Mouse (Mus musculus) bone marrow, adult 2 months (tissue): ENCODE data around the gene Grin3a. TPM values are rescaled to one million over a fixed set of nuclear protein-coding genes. Genes with fewer than 3 reads are reported as not detected.

Experiments
- H3K27ac ChIP-seq: fragments of 200-500 bp; 2 replicates; pipeline ENCODE4 v1.5.1; 2012; ENCODE audit warnings: low read depth, mild to moderate bottlenecking, control low read depth, inconsistent platforms, low read length; ENCODE audit not compliant: control insufficient read depth, poor library complexity, insufficient read depth
- H3K4me1 ChIP-seq: fragments of 200-500 bp; 2 replicates; pipeline ENCODE4 v1.6.1; 2011; ENCODE audit warnings: low read length; ENCODE audit not compliant: control insufficient read depth, insufficient read depth
- H3K4me3 ChIP-seq: fragments of 200-500 bp; replicated peaks from 2 replicates; pipeline ENCODE3; 2011; ENCODE audit warnings: mild to moderate bottlenecking, low read depth, low read length, control low read depth; ENCODE audit not compliant: control insufficient read depth
- CTCF ChIP-seq: fragments of 200-500 bp; IDR thresholded peaks from 2 replicates; pipeline ENCODE4 v1.5.1; 2011; ENCODE audit warnings: low read length, control low read depth; ENCODE audit not compliant: control insufficient read depth, insufficient read depth
- POLR2A ChIP-seq: fragments of 200-500 bp; IDR thresholded peaks from 2 replicates; pipeline ENCODE4 v1.6.1; 2011; ENCODE audit warnings: low read depth, mild to moderate bottlenecking, control low read depth, low read length, borderline replicate concordance; ENCODE audit not compliant: control insufficient read depth
- WGBS: fragments of 180-500 bp; shearing (Covaris S2); methylation state at CpG from one replicate; pipeline ENCODE4 v1.1.7; 2018; 5-methylcytosine and 5-hydroxymethylcytosine counted together
- polyA plus RNA-seq: library from polyadenylated mRNA; stranded (reverse); fragments of >200 nt; gene quantifications from 2 replicates; pipeline ENCODE4 v1.2.4, GENCODE M21; 2011; ENCODE audit warnings: low replicate concordance; ENCODE audit not compliant: missing spikeins, insufficient read depth, insufficient read length

Grin3a gene
- polyA plus RNA-seq, result not detected in 2 replicates

GRCm38 (mm10) chr4:49845612-49845985 lies at the start of gene Grin3a:
Grin3a (minus strand) TSS chr4:49845744.
- WGBS, result 2% methylated on average over 25 of the region's 25 CpGs
- no peaks in the 10 kb centered on the region for H3K4me1 ChIP-seq
- no peak for TF ChIP-seq POLR2A
- no peak for TF ChIP-seq CTCF
- no peak within 1 kb of the TSS for H3K4me3 ChIP-seq
- H3K27ac ChIP-seq, result no peak within 1 kb of the TSS

DNA sequence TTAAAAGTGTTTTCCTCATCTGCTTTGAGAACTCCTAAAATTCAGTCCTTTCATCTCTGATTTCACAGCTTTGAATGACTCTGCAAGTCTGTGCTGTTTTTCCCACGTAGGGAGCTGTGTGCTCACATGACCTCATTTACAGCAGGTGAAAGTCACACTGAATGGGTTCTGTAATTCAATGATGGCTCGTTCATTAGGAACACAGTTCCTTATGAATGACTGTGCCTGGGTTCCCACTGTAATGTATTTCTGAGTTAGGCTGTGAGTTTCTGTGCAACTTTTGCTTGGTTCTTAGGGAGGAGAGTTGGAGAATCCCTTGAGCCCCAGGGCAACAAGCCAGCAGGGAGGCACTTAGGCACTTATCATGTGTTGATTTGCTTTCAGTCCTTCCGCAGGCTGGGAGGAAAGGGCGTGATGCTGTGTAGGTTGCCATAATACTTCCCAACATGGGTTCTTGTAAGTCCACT lies 46.3 kb upstream of the Grin3a start:
- TF ChIP-seq CTCF, result no peak
- no peak for TF ChIP-seq POLR2A
- no peak overlapping the region for H3K27ac ChIP-seq
- 30% methylated on average over 4 of the region's 4 CpGs for WGBS
- H3K4me3 ChIP-seq, result no peak overlapping the region
- no peaks in the 10 kb centered on the region for H3K4me1 ChIP-seq

- 48% methylated on average over 3 of the region's 3 CpGs for WGBS
- Histone ChIP-seq H3K4me3 (no peak overlapping the region), H3K4me1 (no peaks in the 10 kb centered on the region), H3K27ac (no peak overlapping the region)
- no peak for TF ChIP-seq CTCF
- TF ChIP-seq POLR2A, result no peak
Measured at GRCm38 (mm10) chr4:49877084-49877483, 31.5 kb upstream of the Grin3a start.

- TF ChIP-seq POLR2A, result no peak
- TF ChIP-seq CTCF, result no peak
- Histone ChIP-seq H3K4me3 (no peak overlapping the region), H3K4me1 (no peaks in the 10 kb centered on the region), H3K27ac (no peak overlapping the region)
- 89% methylated on average over 2 of the region's 2 CpGs for WGBS
Measured at GRCm38 (mm10) chr4:49860611-49861010, 15.1 kb upstream of the Grin3a start.

DNA sequence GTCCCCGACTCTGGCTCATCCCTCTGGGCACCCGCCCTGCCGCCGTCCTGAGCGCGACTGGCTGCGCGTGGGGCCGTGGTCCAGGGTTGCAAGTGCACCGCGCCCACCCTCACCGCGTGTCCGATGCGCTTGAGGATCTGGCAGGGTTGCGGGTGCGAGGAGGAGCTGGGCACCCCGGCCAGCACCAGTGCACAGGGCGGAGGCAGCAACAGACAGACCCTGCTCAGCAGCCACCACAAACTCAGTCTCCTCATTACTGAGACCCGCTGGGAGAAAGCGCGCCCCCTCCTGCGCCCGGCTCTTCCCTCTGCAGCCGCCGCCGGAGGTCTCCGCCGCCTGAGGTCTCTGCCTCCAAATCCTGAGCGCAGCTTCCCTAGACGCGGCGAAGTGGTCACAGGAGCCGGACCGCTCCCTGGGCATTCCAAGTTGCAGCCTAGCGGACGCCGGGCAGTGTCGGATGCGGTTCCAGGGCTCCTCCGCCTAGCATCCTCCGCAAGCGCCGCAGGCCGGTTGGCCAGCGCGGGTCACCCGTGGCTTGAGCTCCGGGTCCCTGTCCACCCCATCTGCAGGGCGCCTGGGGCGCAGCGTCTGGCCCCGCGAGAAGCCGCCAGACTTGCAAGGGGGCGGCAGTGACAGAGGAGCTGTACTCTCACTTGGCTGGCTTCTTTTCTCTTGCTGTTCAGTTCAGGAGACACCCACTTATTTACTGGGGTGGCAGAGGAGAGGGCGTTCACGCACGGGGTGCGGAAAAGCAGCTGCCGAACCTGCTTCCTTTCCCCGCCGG lies 524 bp downstream of the Grin3a start:
- no peak overlapping the region for H3K4me3 ChIP-seq
- no peaks in the 10 kb centered on the region for H3K4me1 ChIP-seq
- TF ChIP-seq POLR2A, result no peak
- no peak for TF ChIP-seq CTCF
- WGBS, result 4% methylated on average over 61 of the region's 63 CpGs
- no peak overlapping the region for H3K27ac ChIP-seq

DNA sequence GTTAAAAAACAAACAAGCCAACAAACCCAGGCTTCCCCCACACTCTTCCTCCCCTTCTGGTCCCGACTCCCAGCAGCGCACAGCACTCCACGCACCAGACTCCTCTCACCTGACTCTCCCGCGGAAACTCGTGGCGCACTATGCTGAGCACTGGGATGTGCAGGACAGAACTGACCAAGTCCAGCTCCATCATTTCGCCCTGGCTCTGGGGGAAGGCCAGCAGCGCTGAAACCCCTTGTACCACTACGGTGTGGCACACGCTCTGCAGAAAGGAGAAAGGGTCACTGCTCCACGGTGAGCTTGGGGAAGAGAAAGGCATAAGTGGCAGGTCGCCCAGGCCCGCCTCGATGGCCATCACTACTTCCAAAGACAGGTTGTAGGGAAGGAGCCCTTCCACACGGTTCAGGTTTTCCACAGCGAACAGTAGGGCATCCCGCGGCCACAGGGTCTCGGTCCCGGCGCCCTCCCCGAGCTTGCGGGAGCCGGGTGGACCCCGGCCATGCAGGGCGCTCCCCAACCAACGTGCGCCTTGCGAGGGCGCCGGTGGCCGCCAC lies 1.2 kb downstream of the Grin3a start:
- no peak overlapping the region for H3K4me3 ChIP-seq
- WGBS, result 7% methylated on average over 33 of the region's 33 CpGs
- H3K4me1 ChIP-seq, result no peaks in the 10 kb centered on the region
- no peak for TF ChIP-seq CTCF
- TF ChIP-seq POLR2A, result no peak
- no peak overlapping the region for H3K27ac ChIP-seq

GRCm38 (mm10) chr4:49843787-49844186 lies 1.8 kb downstream of the Grin3a start:
- Histone ChIP-seq H3K27ac (no peak overlapping the region), H3K4me1 (no peaks in the 10 kb centered on the region), H3K4me3 (no peak overlapping the region)
- TF ChIP-seq CTCF (no peak), POLR2A (no peak)
- WGBS, result 23% methylated on average over 6 of the region's 6 CpGs

DNA sequence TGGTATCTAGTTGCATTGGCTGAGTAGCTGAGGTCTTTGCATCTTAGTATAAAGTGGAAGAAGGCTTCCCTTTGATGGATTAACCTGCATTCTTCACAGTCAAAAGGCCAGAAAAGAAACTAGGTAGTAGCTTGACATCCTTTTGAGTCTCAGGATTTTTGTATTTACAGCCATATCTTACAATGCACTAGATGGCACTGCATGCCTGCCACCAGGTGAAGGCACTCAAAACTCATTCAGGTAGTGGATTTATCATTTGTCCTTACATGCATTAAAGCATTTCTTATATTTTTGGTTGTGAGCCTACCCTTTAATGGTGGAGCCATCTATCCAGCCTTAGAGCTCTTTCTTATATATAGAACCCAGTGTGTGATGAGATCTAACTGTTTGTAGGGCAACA lies 13.5 kb downstream of the Grin3a start:
- Histone ChIP-seq H3K4me3 (no peak overlapping the region), H3K27ac (no peak overlapping the region), H3K4me1 (no peaks in the 10 kb centered on the region)
- TF ChIP-seq CTCF (no peak), POLR2A (no peak)

DNA sequence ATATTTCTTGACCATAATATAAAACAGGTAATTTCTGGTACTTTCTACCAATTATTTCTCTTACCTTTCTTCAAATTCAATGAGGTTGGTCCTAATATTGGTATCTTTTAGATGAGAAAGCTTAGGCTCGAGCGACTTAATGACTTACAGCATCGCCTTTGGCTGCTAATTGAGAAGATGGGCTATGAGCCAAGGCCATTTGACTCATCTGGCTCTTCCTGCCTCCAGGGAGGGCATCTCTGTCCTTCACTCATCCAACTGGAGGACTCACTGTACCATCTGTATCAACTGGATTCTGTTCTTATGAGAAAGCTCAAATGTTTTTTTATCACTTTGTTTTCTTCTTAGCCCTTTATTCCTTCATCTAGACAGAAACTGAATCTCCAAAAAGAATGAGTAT lies 31.7 kb downstream of the Grin3a start:
- Histone ChIP-seq H3K27ac (no peak overlapping the region), H3K4me1 (no peaks in the 10 kb centered on the region), H3K4me3 (no peak overlapping the region)
- no peak for TF ChIP-seq POLR2A
- TF ChIP-seq CTCF, result no peak
- WGBS, result 85% methylated on average over 3 of the region's 3 CpGs
